Mouse (Mus musculus): ENCODE data around the gene Masp1. TPM values are rescaled to one million over a fixed set of nuclear protein-coding genes. Genes with fewer than 3 reads are reported as not detected.

The Masp1 gene
- polyA plus RNA-seq, 1 experiment from 2014 or later = 4.4 TPM

DNA sequence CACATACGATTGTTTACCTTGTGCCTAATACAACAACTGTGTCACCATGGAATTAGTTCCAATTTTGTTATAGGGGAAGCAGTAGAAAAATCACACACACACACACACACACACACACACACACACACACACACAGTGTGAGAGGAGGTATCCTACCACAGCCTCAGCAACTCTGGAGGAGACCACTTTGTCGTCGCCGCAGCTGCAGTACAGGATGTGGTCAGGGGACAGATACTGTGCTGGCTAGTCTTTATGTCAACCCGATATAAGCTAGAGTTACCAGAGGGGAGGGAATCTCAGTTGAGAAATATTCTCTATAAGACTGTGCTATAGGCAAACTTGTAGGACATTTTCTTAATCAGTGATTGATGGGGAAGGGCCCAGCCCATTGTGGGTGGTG is 63.3 kb downstream of the Masp1 start:
- H3K4me2 ChIP-seq = no peak overlapping the region
- ATAC-seq (ENCODE audit: insufficient number of reproducible peaks, insufficient read depth, low FRiP score, low TSS enrichment, low read depth) = no peak
- no peaks in the 10 kb centered on the region for H3K27me3 ChIP-seq
- no peak overlapping the region for H3K4me3 ChIP-seq (replicated peaks)
- no peak overlapping the region for H3K27ac ChIP-seq
- H3K9me3 ChIP-seq = no peaks in the 10 kb centered on the region
- H3K4me1 ChIP-seq (replicated peaks) = peaks cover 18% of the 10 kb centered on the region
- WGBS = 94% methylated on average over 5 of the region's 5 CpGs
- no peak overlapping the region for H3K9ac ChIP-seq (replicated peaks)
- H3K36me3 ChIP-seq = no peaks in the 10 kb centered on the region

DNA sequence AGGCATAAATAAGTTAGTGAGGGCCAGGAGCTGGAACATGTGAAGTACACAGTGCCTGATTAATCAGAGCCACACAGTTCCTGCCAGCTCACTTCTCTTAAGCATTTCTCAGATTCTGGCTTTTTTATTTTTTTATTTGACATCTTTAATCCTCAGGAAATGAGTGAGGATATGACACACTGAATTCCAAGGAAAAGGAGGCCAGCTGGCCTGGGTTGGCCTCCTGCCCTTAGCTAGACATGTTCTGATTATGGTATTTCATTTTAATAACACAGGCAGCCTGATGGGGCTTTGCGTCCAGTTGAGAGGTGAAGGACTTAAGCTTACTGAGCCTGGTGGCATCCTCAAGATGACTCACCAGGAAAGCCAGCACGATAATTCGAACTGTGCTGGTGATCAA is 64.1 kb downstream of the Masp1 start:
- H3K4me2 ChIP-seq = no peak overlapping the region
- no peaks in the 10 kb centered on the region for H3K36me3 ChIP-seq
- H3K9me3 ChIP-seq = no peaks in the 10 kb centered on the region
- H3K27ac ChIP-seq = no peak overlapping the region
- H3K27me3 ChIP-seq = no peaks in the 10 kb centered on the region
- ATAC-seq (ENCODE audit: insufficient number of reproducible peaks, insufficient read depth, low FRiP score, low TSS enrichment, low read depth) = no peak
- no peak overlapping the region for H3K9ac ChIP-seq (replicated peaks)
- WGBS = 65% methylated on average over 3 of the region's 3 CpGs
- H3K4me3 ChIP-seq (replicated peaks) = no peak overlapping the region
- peaks cover 18% of the 10 kb centered on the region for H3K4me1 ChIP-seq (replicated peaks)

DNA sequence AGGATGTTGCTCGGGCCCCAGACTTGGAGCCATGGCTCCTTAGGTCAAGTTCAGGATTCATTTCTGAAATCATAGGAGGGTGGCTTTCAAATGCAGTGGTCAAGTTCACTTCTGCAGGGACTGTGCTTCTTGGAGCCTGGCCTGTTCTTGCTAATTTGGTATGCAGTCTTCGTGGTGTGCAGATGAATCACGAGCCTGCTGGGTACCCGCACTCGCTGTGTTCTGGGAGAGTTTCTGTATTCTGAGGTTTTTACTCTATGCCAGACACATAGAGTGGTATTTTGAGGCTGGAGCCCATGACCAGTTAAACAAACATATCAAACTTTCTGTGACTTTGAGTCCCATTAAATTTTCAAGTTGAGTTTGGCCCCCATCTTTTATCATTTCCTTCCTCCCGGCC is 66.2 kb downstream of the Masp1 start:
- Histone ChIP-seq H3K4me3 (replicated peaks) (no peak overlapping the region), H3K9ac (replicated peaks) (no peak overlapping the region), H3K4me2 (no peak overlapping the region), H3K27ac (no peak overlapping the region), H3K36me3 (no peaks in the 10 kb centered on the region), H3K4me1 (replicated peaks) (peaks cover 13% of the 10 kb centered on the region), H3K27me3 (no peaks in the 10 kb centered on the region), H3K9me3 (no peaks in the 10 kb centered on the region)
- no peak for ATAC-seq (ENCODE audit: insufficient number of reproducible peaks, insufficient read depth, low FRiP score, low TSS enrichment, low read depth)
- 65% methylated on average over 6 of the region's 6 CpGs for WGBS

GRCm38 (mm10) chr16:23452476-23452875 is 68.1 kb downstream of the Masp1 start:
- ATAC-seq (ENCODE audit: insufficient number of reproducible peaks, insufficient read depth, low FRiP score, low TSS enrichment, low read depth) = peak; percentile 47; the same call in 1 of the 2 replicates
- Histone ChIP-seq H3K36me3 (no peaks in the 10 kb centered on the region), H3K4me2 (no peak overlapping the region), H3K9me3 (no peaks in the 10 kb centered on the region), H3K4me3 (replicated peaks) (no peak overlapping the region), H3K9ac (replicated peaks) (0 out of 2 replicates have a peak overlapping the region, but pooled peaks have one; percentile 14), H3K27ac (no peak overlapping the region), H3K27me3 (no peaks in the 10 kb centered on the region), H3K4me1 (replicated peaks) (peaks cover 4% of the 10 kb centered on the region; the same call in 1 of the 2 replicates)
- 19% methylated on average over 3 of the region's 3 CpGs for WGBS

GRCm38 (mm10) chr16:23450816-23451215 is 69.8 kb downstream of the Masp1 start:
- no peaks in the 10 kb centered on the region for H3K36me3 ChIP-seq
- no peaks in the 10 kb centered on the region for H3K27me3 ChIP-seq
- no peaks in the 10 kb centered on the region for H3K9me3 ChIP-seq
- peaks cover 4% of the 10 kb centered on the region; the same call in 1 of the 2 replicates for H3K4me1 ChIP-seq (replicated peaks)
- no peak overlapping the region for H3K9ac ChIP-seq (replicated peaks)
- no peak overlapping the region for H3K4me2 ChIP-seq
- WGBS = 87% methylated on average over 4 of the region's 4 CpGs
- H3K27ac ChIP-seq = no peak overlapping the region
- no peak overlapping the region for H3K4me3 ChIP-seq (replicated peaks)
- ATAC-seq (ENCODE audit: insufficient number of reproducible peaks, insufficient read depth, low FRiP score, low TSS enrichment, low read depth) = no peak

- H3K4me1 ChIP-seq (replicated peaks) = peaks cover 4% of the 10 kb centered on the region; the same call in 1 of the 2 replicates
- H3K4me3 ChIP-seq (replicated peaks) = no peak overlapping the region
- H3K9me3 ChIP-seq = no peaks in the 10 kb centered on the region
- WGBS = 89% methylated on average over 2 of the region's 2 CpGs
- no peak overlapping the region for H3K27ac ChIP-seq
- no peaks in the 10 kb centered on the region for H3K36me3 ChIP-seq
- ATAC-seq (ENCODE audit: insufficient number of reproducible peaks, insufficient read depth, low FRiP score, low TSS enrichment, low read depth) = no peak
- no peaks in the 10 kb centered on the region for H3K27me3 ChIP-seq
- no peak overlapping the region for H3K9ac ChIP-seq (replicated peaks)
- H3K4me2 ChIP-seq = no peak overlapping the region
Observed at GRCm38 (mm10) chr16:23449946-23450345, 70.7 kb downstream of the Masp1 start.

GRCm38 (mm10) chr16:23444231-23444630 is 76.4 kb downstream of the Masp1 start:
- H3K27me3 ChIP-seq = no peaks in the 10 kb centered on the region
- no peak overlapping the region for H3K9ac ChIP-seq (replicated peaks)
- H3K36me3 ChIP-seq = no peaks in the 10 kb centered on the region
- ATAC-seq (ENCODE audit: insufficient number of reproducible peaks, insufficient read depth, low FRiP score, low TSS enrichment, low read depth) = no peak
- WGBS = 92% methylated on average over 4 of the region's 4 CpGs
- H3K4me2 ChIP-seq = no peak overlapping the region
- no peak overlapping the region for H3K27ac ChIP-seq
- H3K9me3 ChIP-seq = no peaks in the 10 kb centered on the region
- no peaks in the 10 kb centered on the region for H3K4me1 ChIP-seq (replicated peaks)
- no peak overlapping the region for H3K4me3 ChIP-seq (replicated peaks)

- H3K27me3 ChIP-seq = no peaks in the 10 kb centered on the region
- H3K9ac ChIP-seq (replicated peaks) = no peak overlapping the region
- no peaks in the 10 kb centered on the region for H3K4me1 ChIP-seq (replicated peaks)
- no peak for ATAC-seq (ENCODE audit: insufficient number of reproducible peaks, insufficient read depth, low FRiP score, low TSS enrichment, low read depth)
- no peaks in the 10 kb centered on the region for H3K36me3 ChIP-seq
- no peak overlapping the region for H3K4me3 ChIP-seq (replicated peaks)
- H3K27ac ChIP-seq = no peak overlapping the region
- 51% methylated on average over 12 of the region's 12 CpGs for WGBS
- no peak overlapping the region for H3K4me2 ChIP-seq
- no peaks in the 10 kb centered on the region for H3K9me3 ChIP-seq
Observed at GRCm38 (mm10) chr16:23437404-23438166, 83.0 kb downstream of the Masp1 start.

DNA sequence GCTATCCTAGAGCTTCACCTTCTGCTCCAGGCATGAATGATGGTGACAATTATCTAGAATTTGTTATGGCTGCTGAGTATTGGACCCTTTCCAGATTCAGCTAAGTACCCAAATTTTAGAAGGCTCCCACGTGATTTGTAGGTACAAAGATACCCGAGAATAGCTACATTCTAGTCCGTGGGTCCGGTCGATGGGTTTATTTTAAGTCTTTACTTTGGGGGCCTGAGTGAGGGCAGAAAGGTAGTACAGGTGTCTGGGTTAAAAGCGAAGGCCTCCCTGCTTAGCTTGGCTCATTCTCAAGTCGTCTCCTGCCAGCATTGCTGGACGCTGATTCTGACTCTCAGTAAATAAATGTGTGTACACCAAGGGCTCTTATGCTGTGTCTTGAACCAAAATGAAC is 90.6 kb downstream of the Masp1 start:
- no peak for ATAC-seq (ENCODE audit: insufficient number of reproducible peaks, insufficient read depth, low FRiP score, low TSS enrichment, low read depth)
- H3K4me3 ChIP-seq (replicated peaks) = no peak overlapping the region

GRCm38 (mm10) chr16:23428647-23429319 is 91.8 kb downstream of the Masp1 start, which contains the start of gene Rtp1:
Rtp1 (plus strand) TSS chr16:23429133.
- H3K4me1 ChIP-seq (replicated peaks) = no peaks in the 10 kb centered on the region
- H3K36me3 ChIP-seq = no peaks in the 10 kb centered on the region
- H3K4me3 ChIP-seq (replicated peaks) = no peak within 1 kb of the TSS
- no peaks in the 10 kb centered on the region for H3K27me3 ChIP-seq
- H3K4me2 ChIP-seq = no peak within 1 kb of the TSS
- H3K9ac ChIP-seq (replicated peaks) = no peak within 1 kb of the TSS
- no peak within 1 kb of the TSS for H3K27ac ChIP-seq
- 86% methylated on average over 7 of the region's 7 CpGs for WGBS
- no peak for ATAC-seq (ENCODE audit: insufficient number of reproducible peaks, insufficient read depth, low FRiP score, low TSS enrichment, low read depth)
- H3K9me3 ChIP-seq = no peaks in the 10 kb centered on the region

More for the DNA sequence above, 90.6 kb downstream of the Masp1 start:
- 86% methylated on average over 8 of the region's 8 CpGs for WGBS
- Histone ChIP-seq H3K36me3 (no peaks in the 10 kb centered on the region), H3K27me3 (no peaks in the 10 kb centered on the region), H3K4me1 (replicated peaks) (no peaks in the 10 kb centered on the region), H3K9me3 (no peaks in the 10 kb centered on the region), H3K27ac (no peak overlapping the region), H3K9ac (replicated peaks) (no peak overlapping the region), H3K4me2 (no peak overlapping the region)

GRCm38 (mm10) chr16:23427701-23428100 is 92.9 kb downstream of the Masp1 start:
- H3K4me3 ChIP-seq (replicated peaks) = no peak overlapping the region
- no peak overlapping the region for H3K27ac ChIP-seq
- no peaks in the 10 kb centered on the region for H3K36me3 ChIP-seq
- H3K9ac ChIP-seq (replicated peaks) = no peak overlapping the region
- no peaks in the 10 kb centered on the region for H3K27me3 ChIP-seq
- no peak for ATAC-seq (ENCODE audit: insufficient number of reproducible peaks, insufficient read depth, low FRiP score, low TSS enrichment, low read depth)
- no peak overlapping the region for H3K4me2 ChIP-seq
- no peaks in the 10 kb centered on the region for H3K4me1 ChIP-seq (replicated peaks)
- no peaks in the 10 kb centered on the region for H3K9me3 ChIP-seq
- 70% methylated on average over 1 of the region's 1 CpGs for WGBS
